Mouse (Mus musculus) olfactory bulb, adult 2 months (tissue): ENCODE data around the gene Swsap1. TPM values are rescaled to one million over a fixed set of nuclear protein-coding genes. Genes with fewer than 3 reads are reported as not detected.

ENCODE experiments used
- H3K27ac ChIP-seq: fragments of 200-500 bp; 2 replicates; pipeline ENCODE4 v1.5.1; 2012; ENCODE audit warnings: low read depth, low read length; ENCODE audit not compliant: insufficient read depth
- H3K4me1 ChIP-seq: fragments of 200-500 bp; 2 replicates; pipeline ENCODE4 v1.6.1; 2012; ENCODE audit warnings: low read length; ENCODE audit not compliant: control insufficient read depth, insufficient read depth
- H3K4me3 ChIP-seq: fragments of 200-500 bp; 2 replicates; pipeline ENCODE4 v1.5.1; 2012; ENCODE audit warnings: mild to moderate bottlenecking, low read depth, low read length, moderate library complexity; ENCODE audit not compliant: insufficient read depth
- CTCF ChIP-seq: fragments of 200-500 bp; IDR thresholded peaks from 2 replicates; pipeline ENCODE4 v1.5.1; 2012; ENCODE audit warnings: low read depth, mild to moderate bottlenecking, low read length, moderate library complexity; ENCODE audit not compliant: insufficient read depth
- POLR2A ChIP-seq: fragments of 200-500 bp; IDR thresholded peaks from 2 replicates; pipeline ENCODE4 v1.6.1; 2012; ENCODE audit warnings: mild to moderate bottlenecking, low read depth, low read length, moderate library complexity; ENCODE audit not compliant: insufficient read depth
- WGBS: fragments of 180-500 bp; shearing (Covaris S2); methylation state at CpG from one replicate; pipeline ENCODE4 v1.1.7; 2018; 5-methylcytosine and 5-hydroxymethylcytosine counted together
- polyA plus RNA-seq: library from polyadenylated mRNA; stranded (reverse); fragments of >200 nt; gene quantifications from 2 replicates; pipeline ENCODE4 v1.2.4, GENCODE M21; 2012; ENCODE audit warnings: low replicate concordance; ENCODE audit not compliant: missing spikeins, insufficient read depth, insufficient read length

Gene Swsap1
- polyA plus RNA-seq, 1 experiment: not detected

DNA sequence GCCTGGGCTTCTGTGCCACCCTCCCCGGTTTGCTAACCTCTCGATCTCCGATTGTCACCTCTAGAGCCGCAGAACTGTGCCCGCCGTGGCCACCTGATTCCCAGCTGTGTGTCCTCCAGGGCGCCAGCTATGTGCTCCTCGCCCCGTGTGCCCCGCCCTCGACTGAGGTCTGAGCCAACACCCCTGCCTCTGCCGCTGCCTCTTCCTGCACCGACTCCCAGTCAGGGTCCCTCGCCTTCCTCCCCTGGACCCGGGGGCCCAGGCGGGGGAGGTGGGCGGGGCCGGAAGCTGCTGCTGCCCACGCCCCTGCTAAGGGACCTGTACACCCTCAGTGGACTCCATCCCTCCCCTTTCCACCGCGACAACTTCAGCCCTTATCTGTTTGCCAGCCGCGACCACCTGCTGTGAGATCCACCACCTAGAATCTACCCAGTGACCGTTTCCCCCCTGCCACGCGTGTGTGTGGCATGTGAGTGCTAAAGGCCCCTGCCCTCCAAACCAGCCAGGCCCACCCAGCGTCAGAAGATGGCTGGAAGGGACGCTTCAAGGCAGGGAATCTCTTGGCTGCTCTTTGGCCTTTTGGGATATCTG is 7.9 kb upstream of the Swsap1 start:
- H3K4me1 ChIP-seq: peaks cover 31% of the 10 kb centered on the region
- TF ChIP-seq CTCF (no peak), POLR2A (no peak)
- 27% methylated on average over 28 of the region's 28 CpGs for WGBS

DNA sequence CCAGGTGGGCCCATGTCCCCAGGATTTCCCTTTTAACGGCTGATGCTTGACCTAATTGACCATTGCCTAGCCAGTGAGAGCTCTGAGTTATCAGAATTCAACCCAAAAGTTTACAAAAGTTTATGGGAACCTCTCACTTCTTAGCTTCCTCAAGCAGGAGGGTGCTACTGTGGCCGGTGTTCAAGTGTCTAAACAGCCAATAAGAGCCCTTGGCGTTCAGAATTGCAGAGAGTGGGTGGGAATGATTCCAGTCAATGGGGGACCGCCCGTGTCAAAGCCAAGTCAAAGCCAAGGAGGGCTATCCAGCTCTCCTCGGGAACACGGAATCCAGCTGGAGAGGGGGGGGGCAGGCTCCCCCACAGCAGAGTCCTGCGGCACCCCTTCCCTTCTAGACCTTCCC is 7.4 kb upstream of the Swsap1 start:
- Histone ChIP-seq H3K27ac (no peak overlapping the region), H3K4me1 (peaks cover 36% of the 10 kb centered on the region)
- WGBS: 35% methylated on average over 8 of the region's 8 CpGs

More for the DNA sequence above, 7.9 kb upstream of the Swsap1 start:
- Histone ChIP-seq H3K27ac (no peak overlapping the region), H3K4me3 (no peak overlapping the region)

GRCm38 (mm10) chr9:21948790-21949189 is 6.8 kb upstream of the Swsap1 start:
- H3K4me1 ChIP-seq: peaks cover 37% of the 10 kb centered on the region
- no peak overlapping the region for H3K27ac ChIP-seq
- H3K4me3 ChIP-seq: no peak overlapping the region
- WGBS: 50% methylated on average over 6 of the region's 6 CpGs
- TF ChIP-seq CTCF (no peak), POLR2A (no peak)

More for the DNA sequence above, 7.4 kb upstream of the Swsap1 start:
- TF ChIP-seq POLR2A (no peak), CTCF (no peak)
- H3K4me3 ChIP-seq: no peak overlapping the region

DNA sequence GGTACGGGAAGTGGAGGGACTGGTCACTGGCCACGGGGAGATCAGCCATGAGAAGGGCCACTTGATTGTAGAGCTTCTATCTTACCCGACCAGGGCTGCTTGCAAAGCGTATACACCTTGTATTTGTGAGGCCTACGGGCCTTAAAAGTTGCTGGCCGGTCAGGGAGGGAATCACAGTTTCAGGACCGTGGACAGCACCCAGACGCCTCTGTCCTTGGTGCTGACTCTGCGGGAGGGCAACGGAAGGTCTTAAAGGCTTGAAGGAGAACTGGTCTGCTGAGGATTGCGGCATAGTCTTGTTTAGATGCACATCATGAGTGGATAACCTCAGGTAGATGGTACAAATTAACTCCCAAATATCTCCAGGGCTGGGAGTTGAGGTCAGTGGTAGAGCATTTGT is 5.2 kb upstream of the Swsap1 start:
- peaks cover 36% of the 10 kb centered on the region for H3K4me1 ChIP-seq
- TF ChIP-seq POLR2A: no peak
- no peak for TF ChIP-seq CTCF
- no peak overlapping the region for H3K4me3 ChIP-seq
- no peak overlapping the region for H3K27ac ChIP-seq
- WGBS: 37% methylated on average over 11 of the region's 11 CpGs

DNA sequence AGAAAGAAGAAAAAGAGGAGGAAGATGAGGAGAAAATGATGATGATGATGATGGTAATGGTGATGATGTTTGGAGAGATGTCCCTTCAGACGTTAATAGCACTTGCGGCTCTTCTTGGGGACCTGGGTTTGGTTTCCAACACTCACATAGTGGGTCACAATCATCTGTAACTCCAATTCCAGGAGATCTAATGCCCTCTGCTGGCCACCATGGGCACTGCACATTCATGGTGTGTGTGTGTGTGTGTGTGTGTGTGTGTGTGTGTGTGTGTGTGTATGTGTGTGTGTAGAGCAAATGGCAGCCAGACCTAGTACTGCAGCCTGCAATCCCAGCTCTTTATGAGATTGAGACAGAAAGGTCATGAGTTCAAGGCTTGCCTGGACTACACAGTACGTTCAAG is 3.6 kb upstream of the Swsap1 start:
- TF ChIP-seq POLR2A (no peak), CTCF (no peak)
- H3K4me1 ChIP-seq: peaks cover 36% of the 10 kb centered on the region
- H3K4me3 ChIP-seq: no peak overlapping the region
- H3K27ac ChIP-seq: no peak overlapping the region
- WGBS: 72% methylated on average over 3 of the region's 3 CpGs

DNA sequence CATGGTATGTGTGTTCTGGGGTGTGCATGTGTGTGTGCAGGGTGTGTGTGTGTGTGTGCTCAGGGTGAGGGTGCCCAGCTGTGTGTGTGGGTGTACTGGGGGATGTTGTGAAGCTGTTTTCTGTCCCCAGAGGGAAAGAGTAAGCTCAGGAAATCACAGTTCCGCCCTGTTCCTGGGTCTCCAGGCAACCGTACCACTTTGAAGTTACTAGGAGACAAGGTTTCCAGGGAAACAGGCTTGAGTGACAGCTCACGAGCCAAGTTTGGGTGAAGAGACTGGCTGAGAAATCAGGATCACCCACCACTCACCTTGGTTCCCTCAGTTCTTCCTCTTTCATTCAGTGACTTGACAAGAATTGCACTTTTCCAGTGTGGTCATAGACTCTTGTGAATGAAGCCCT is 2.0 kb upstream of the Swsap1 start:
- Histone ChIP-seq H3K4me3 (no peak overlapping the region), H3K4me1 (peaks cover 22% of the 10 kb centered on the region), H3K27ac (peak overlapping the region; percentile 91)
- TF ChIP-seq CTCF (no peak), POLR2A (no peak)
- 9% methylated on average over 3 of the region's 3 CpGs for WGBS

- H3K27ac ChIP-seq: no peak overlapping the region
- no peak for TF ChIP-seq CTCF
- no peak for TF ChIP-seq POLR2A
- no peak overlapping the region for H3K4me3 ChIP-seq
- H3K4me1 ChIP-seq: peaks cover 19% of the 10 kb centered on the region
- 57% methylated on average over 3 of the region's 3 CpGs for WGBS
Measured at GRCm38 (mm10) chr9:21954635-21955034, 920 bp upstream of the Swsap1 start.

GRCm38 (mm10) chr9:21955225-21955569 is 358 bp upstream of the Swsap1 start:
- Histone ChIP-seq H3K4me1 (peaks cover 20% of the 10 kb centered on the region), H3K27ac (peak overlapping the region; percentile 96), H3K4me3 (peak overlapping the region; percentile 68)
- 2% methylated on average over 18 of the region's 18 CpGs for WGBS
- TF ChIP-seq POLR2A (no peak), CTCF (0 out of 2 replicates have a peak, but pooled peaks have one; percentile 18)

GRCm38 (mm10) chr9:21958372-21958771 is 2.8 kb downstream of the Swsap1 start:
- TF ChIP-seq POLR2A (no peak), CTCF (no peak)
- WGBS: 91% methylated on average over 5 of the region's 5 CpGs
- H3K4me1 ChIP-seq: peaks cover 35% of the 10 kb centered on the region
- no peak overlapping the region for H3K27ac ChIP-seq
- no peak overlapping the region for H3K4me3 ChIP-seq

GRCm38 (mm10) chr9:21959244-21959643 is 3.7 kb downstream of the Swsap1 start:
- TF ChIP-seq POLR2A (no peak), CTCF (no peak)
- H3K4me3 ChIP-seq: no peak overlapping the region
- peaks cover 28% of the 10 kb centered on the region for H3K4me1 ChIP-seq
- 93% methylated on average over 7 of the region's 7 CpGs for WGBS
- no peak overlapping the region for H3K27ac ChIP-seq
